Mouse (Mus musculus) gastrocnemius, postnatal 25 days (tissue): ENCODE measurements at regions not wholly inside any gene's neighbourhood (a gene's known extent, or its start where the extent isn't known, plus 50 kb on each side); places are given as distances from the start of the nearest gene placed in this dataset.

Experiments
- DNase-seq: peaks from one replicate; pipeline ENCODE4 v3.0.0; 2022

GRCm38 (mm10) chr2:138640654-138641053 is 384.3 kb downstream of the Btbd3 start:
- no peak for DNase-seq

GRCm38 (mm10) chr2:138641335-138641734 is 385.0 kb downstream of the Btbd3 start:
- no peak for DNase-seq

- DNase-seq = no peak
Observed at GRCm38 (mm10) chr2:138648616-138649015, 392.3 kb downstream of the Btbd3 start.

GRCm38 (mm10) chr2:138659376-138659775 is 403.0 kb downstream of the Btbd3 start:
- DNase-seq = no peak

GRCm38 (mm10) chr2:138670307-138670706 is 413.9 kb downstream of the Btbd3 start:
- no peak for DNase-seq

- no peak for DNase-seq
Observed at GRCm38 (mm10) chr2:138674801-138675200, 418.4 kb downstream of the Btbd3 start.

- no peak for DNase-seq
Observed at GRCm38 (mm10) chr2:138675229-138676065, 419.1 kb downstream of the Btbd3 start.

- no peak for DNase-seq
Observed at GRCm38 (mm10) chr2:138688140-138688871, 431.9 kb downstream of the Btbd3 start.

GRCm38 (mm10) chr2:138689497-138689896 is 433.1 kb downstream of the Btbd3 start:
- DNase-seq = no peak

GRCm38 (mm10) chr2:138702783-138703182 is 446.4 kb downstream of the Btbd3 start:
- DNase-seq = no peak

- DNase-seq = no peak
Observed at GRCm38 (mm10) chr2:138703943-138704541, 447.7 kb downstream of the Btbd3 start.

GRCm38 (mm10) chr2:138708763-138709162 is 452.4 kb downstream of the Btbd3 start:
- DNase-seq = peak; percentile 5

- no peak for DNase-seq
Observed at GRCm38 (mm10) chr2:138733846-138734245, 477.5 kb downstream of the Btbd3 start.

- no peak for DNase-seq
Observed at GRCm38 (mm10) chr2:138744806-138745205, 488.4 kb downstream of the Btbd3 start.

- no peak for DNase-seq
Observed at GRCm38 (mm10) chr2:138760439-138760963, 504.1 kb downstream of the Btbd3 start.

GRCm38 (mm10) chr2:138761400-138761799 is 505.0 kb downstream of the Btbd3 start:
- no peak for DNase-seq

GRCm38 (mm10) chr2:138766275-138766842 is 510.0 kb downstream of the Btbd3 start:
- no peak for DNase-seq

GRCm38 (mm10) chr2:138783781-138784180 is 527.4 kb downstream of the Btbd3 start:
- no peak for DNase-seq

GRCm38 (mm10) chr2:138792711-138793450 is 536.5 kb downstream of the Btbd3 start:
- DNase-seq = no peak

- no peak for DNase-seq
Observed at GRCm38 (mm10) chr2:138806196-138806595, 549.8 kb downstream of the Btbd3 start.

GRCm38 (mm10) chr2:138809767-138810166 is 553.4 kb downstream of the Btbd3 start:
- DNase-seq = no peak

GRCm38 (mm10) chr2:138820489-138820888 is 564.1 kb downstream of the Btbd3 start:
- DNase-seq = no peak
